ENCODE assay signal across 8 mouse cellular contexts in the genomic region with DNA sequence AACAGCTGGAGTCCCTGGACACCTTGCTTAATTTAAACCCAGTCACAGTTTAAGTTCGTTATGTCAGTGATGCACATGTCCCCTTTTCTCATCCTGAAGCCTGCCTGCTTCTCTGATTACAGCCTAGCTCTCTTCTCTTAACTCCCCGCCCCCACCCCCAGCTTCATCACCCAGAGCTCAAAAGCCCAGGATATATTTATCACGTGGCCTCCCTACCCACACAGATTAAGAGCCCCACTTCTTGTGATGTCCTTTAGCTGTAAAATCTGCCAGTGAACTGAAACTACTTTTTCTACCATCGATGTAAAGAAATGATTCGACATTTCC. TPM values are rescaled to one million over a fixed set of nuclear protein-coding genes. Genes with fewer than 3 reads are reported as not detected.
DNase-seq lines count a peak whose midpoint lies in the region; ATAC-seq and TF ChIP-seq lines count a peak whose summit lies in the region.

No protein-coding gene starts in this region.

- 19% methylated on average over 5 of the region's 5 CpGs for WGBS in embryonic facial prominence, embryonic 14.5 days
- 19% methylated on average over 5 of the region's 5 CpGs for WGBS in limb, embryonic 14.5 days

- ATAC-seq in embryonic facial prominence, embryonic 14.5 days (ENCODE audit: low read depth), result no peak
- ATAC-seq in limb, embryonic 14.5 days (ENCODE audit: low FRiP score, low read depth), result no peak

- peak overlapping the region; percentile 60 for H3K4me2 ChIP-seq in embryonic facial prominence, embryonic 14.5 days (ENCODE audit: low read depth, low read length)
- H3K4me2 ChIP-seq in limb, embryonic 14.5 days (replicated peaks; ENCODE audit: low read depth, low read length, severe bottlenecking), result peak overlapping the region; percentile 77

- no peak for TF ChIP-seq CTCF in gastrocnemius, adult 2 months (IDR thresholded peaks at IDR 0.05)
- TF ChIP-seq CTCF in C2C12 (IDR thresholded peaks at IDR 0.05; ENCODE audit: control insufficient read depth, insufficient read depth, insufficient read length), result no peak

- H3K36me3 ChIP-seq in C2C12 (ENCODE audit: control insufficient read depth, insufficient read depth), result peaks cover 5% of the 10 kb centered on the region
- H3K36me3 ChIP-seq in embryonic facial prominence, embryonic 14.5 days (ENCODE audit: control insufficient read depth, insufficient read depth, low read length), result peaks cover 3% of the 10 kb centered on the region; the same call in 1 of the 2 replicates
- no peaks in the 10 kb centered on the region for H3K36me3 ChIP-seq in limb, embryonic 14.5 days (ENCODE audit: control insufficient read depth, insufficient read depth, low read length)

- H3K79me2 ChIP-seq in C2C12 (ENCODE audit: control insufficient read depth, insufficient read depth), result peaks cover 36% of the 10 kb centered on the region

- intact Hi-C loops in gastrocnemius, adult 2 months (cut with DNase I), result loop anchor here (5.0 kb wide), 3 partner anchors 45 to 270 kb away; partner anchors contain the start of gene Man2a1

- H3K9me3 ChIP-seq in embryonic facial prominence, embryonic 14.5 days (ENCODE audit: control insufficient read depth, low read length), result no peaks in the 10 kb centered on the region
- H3K9me3 ChIP-seq in limb, embryonic 14.5 days (ENCODE audit: control insufficient read depth, low read length), result no peaks in the 10 kb centered on the region

- peak overlapping the region; percentile 96 for H3K27ac ChIP-seq in gastrocnemius, adult 2 months
- peak overlapping the region; percentile 81 for H3K27ac ChIP-seq in embryonic facial prominence, embryonic 14.5 days (replicated peaks; ENCODE audit: low read depth, low read length)
- peak overlapping the region; percentile 86 for H3K27ac ChIP-seq in limb, embryonic 14.5 days (replicated peaks; ENCODE audit: low read depth, low read length)

- peak overlapping the region; percentile 63 for H3K9ac ChIP-seq in embryonic facial prominence, embryonic 14.5 days (ENCODE audit: low read depth, low read length)
- peak overlapping the region; percentile 66 for H3K9ac ChIP-seq in limb, embryonic 14.5 days (ENCODE audit: low read depth, low read length, severe bottlenecking)

- peak overlapping the region; percentile 71 for H3K4me3 ChIP-seq in gastrocnemius, adult 2 months
- H3K4me3 ChIP-seq in C2C12 (ENCODE audit: insufficient read depth, poor library complexity, severe bottlenecking), result peak overlapping the region; percentile 29
- H3K4me3 ChIP-seq in embryonic facial prominence, embryonic 14.5 days (ENCODE audit: low read depth, low read length), result peak overlapping the region; percentile 93
- peak overlapping the region; percentile 98 for H3K4me3 ChIP-seq in limb, embryonic 14.5 days (replicated peaks; ENCODE audit: low read length)

- H3K4me1 ChIP-seq in embryonic facial prominence, embryonic 14.5 days (ENCODE audit: control insufficient read depth, insufficient read depth, low read length), result peaks cover 4% of the 10 kb centered on the region; the same call in 1 of the 2 replicates
- H3K4me1 ChIP-seq in limb, embryonic 14.5 days (ENCODE audit: control insufficient read depth, insufficient read depth, low read length), result peaks cover 9% of the 10 kb centered on the region

- no peak for TF ChIP-seq POLR2A in limb, embryonic 14.5 days (IDR thresholded peaks at IDR 0.05; ENCODE audit: borderline replicate concordance, extremely low read depth, insufficient read depth, insufficient read length)

- no peak for DNase-seq in gastrocnemius, adult 2 months
- no peak for DNase-seq in gastrocnemius, postnatal 4 days (ENCODE audit: low spot score in 2 of 2)
- peak; percentile 58 for DNase-seq in embryonic facial prominence, embryonic 14.5 days (ENCODE audit: low spot score)
- DNase-seq in limb, embryonic 14.5 days (ENCODE audit: low spot score), result no peak
- DNase-seq in skeletal muscle tissue, adult 2 months (ENCODE audit: low read depth, low spot score), result peak; percentile 39
- DNase-seq in ovary, postnatal 14 days (ENCODE audit: low spot score), result no peak
- no peak for DNase-seq in urinary bladder, postnatal 4 days (ENCODE audit: low spot score in 2 of 2)

- no peaks in the 10 kb centered on the region for H3K27me3 ChIP-seq in C2C12 (ENCODE audit: control insufficient read depth, insufficient read depth, insufficient read length)
- H3K27me3 ChIP-seq in embryonic facial prominence, embryonic 14.5 days (replicated peaks; ENCODE audit: control insufficient read depth, insufficient read depth, low read length), result no peaks in the 10 kb centered on the region
- H3K27me3 ChIP-seq in limb, embryonic 14.5 days (ENCODE audit: control insufficient read depth, insufficient read depth, low read length), result no peaks in the 10 kb centered on the region

- peak overlapping the region; percentile 64 for H3ac ChIP-seq in C2C12 (ENCODE audit: control insufficient read depth, insufficient read length, low read depth)

- H3K79me3 ChIP-seq in C2C12 (ENCODE audit: low read depth), result peaks cover 25% of the 10 kb centered on the region

TF ChIP-seq in C2C12, 6 proteins besides CTCF, POLR2A, EP300 and RAD21:
- TF ChIP-seq MAX (IDR thresholded peaks at IDR 0.05) (no peak), USF1 (IDR thresholded peaks at IDR 0.05; ENCODE audit: low read depth) (peak; percentile 71), FOSL1 (IDR thresholded peaks at IDR 0.05; ENCODE audit: insufficient read depth, low read length, poor library complexity, severe bottlenecking) (no peak)
TF ChIP-seq in C2C12: peak in this region for 1.

RNA-seq across cellular contexts. Expression of gene Pja2, which starts 1.0 kb away (rescaled TPM):
- total RNA-seq in gastrocnemius, adult 2 months (2021), result 100 to 1,000 TPM in 1 of 2 experiments, 10 to 100 TPM in 1; 95.4 to 108 TPM
- 100 to 1,000 TPM; 222 to 236 TPM for total RNA-seq in gastrocnemius, postnatal 4 days (2021)
- 16.2 TPM for polyA plus RNA-seq in C2C12 (2012; fragmentation: generic; extraction: Trizol)
- polyA plus RNA-seq in embryonic facial prominence, embryonic 14.5 days (2014; fragmentation: Nextera tagmentation; extraction: Ambion mirVana), result 102 and 105 TPM in 2 replicates
- polyA plus RNA-seq in limb, embryonic 14.5 days (2012; rRNA removed), result 47.9 and 48.5 TPM in 2 replicates
- polyA plus RNA-seq in limb, embryonic 14.5 days (2014; fragmentation: Nextera tagmentation; extraction: Ambion mirVana), result 82.3 and 87.9 TPM in 2 replicates

Comparison
In these comparisons a context has a peak if more than half of its experiments do, and no peak if none do; other contexts are left out.
1. DNase-seq: peak in embryonic facial prominence, embryonic 14.5 days (single experiment) and skeletal muscle tissue, adult 2 months (single experiment); none in gastrocnemius, adult 2 months (single experiment), gastrocnemius, postnatal 4 days (0 of 2), limb, embryonic 14.5 days (single experiment), ovary, postnatal 14 days (single experiment) and urinary bladder, postnatal 4 days (0 of 2).
2. H3K4me3 ChIP-seq: peak in every context shown above with its lines; median percentile 98 in limb, embryonic 14.5 days; 93 in embryonic facial prominence, embryonic 14.5 days; 71 in gastrocnemius, adult 2 months; 29 in C2C12.
3. Peak in every context shown above with its lines, with median percentiles within 50 percentile points of each other: H3K27ac ChIP-seq.